Mouse (Mus musculus) neural tube, embryonic 11.5 days (tissue): Measurements from ENCODE around the gene Col11a2. TPM values are rescaled to one million over a fixed set of nuclear protein-coding genes. Genes with fewer than 3 reads are reported as not detected.

Experiments
- ATAC-seq: fragments of 200-750 bp; cut with Nextera tagmentation; 2 replicates; pipeline ENCODE4 v1.8.0; 2017; ENCODE audit warnings: moderate number of reproducible peaks, mild to moderate bottlenecking, moderate TSS enrichment, moderate library complexity; ENCODE audit not compliant: insufficient read depth, low FRiP score, low TSS enrichment
- DNase-seq: peaks from one replicate; pipeline ENCODE4 v3.0.0-alpha.2; 2015; ENCODE audit warnings: low spot score
- H3K27ac ChIP-seq: fragments of 300-500 bp; sonication (generic); 2 replicates; pipeline ENCODE4 v1.5.1; 2014; ENCODE audit warnings: low read depth, mild to moderate bottlenecking, low read length
- H3K27me3 ChIP-seq: fragments of 300-500 bp; sonication (generic); 2 replicates; pipeline ENCODE4 v1.6.1; 2014; ENCODE audit warnings: mild to moderate bottlenecking, low read length, mixed read lengths; ENCODE audit not compliant: control insufficient read depth, insufficient read depth
- H3K36me3 ChIP-seq: fragments of 300-500 bp; sonication (generic); 2 replicates; pipeline ENCODE4 v1.6.1; 2014; ENCODE audit warnings: mild to moderate bottlenecking, low read length, moderate library complexity, mixed read lengths; ENCODE audit not compliant: control insufficient read depth, insufficient read depth
- H3K4me1 ChIP-seq: fragments of 300-500 bp; sonication (generic); 2 replicates; pipeline ENCODE4 v1.6.1; 2014; ENCODE audit warnings: low read length, mixed read lengths; ENCODE audit not compliant: control insufficient read depth, insufficient read depth
- H3K4me2 ChIP-seq: fragments of 300-500 bp; sonication (generic); 2 replicates; pipeline ENCODE4 v1.6.1; 2014; ENCODE audit warnings: low read depth, mild to moderate bottlenecking, moderate library complexity
- H3K4me3 ChIP-seq: fragments of 300-500 bp; sonication (generic); 2 replicates; pipeline ENCODE4 v1.5.1; 2014; ENCODE audit warnings: low read depth, low read length
- H3K9ac ChIP-seq: fragments of 300-500 bp; sonication (generic); 2 replicates; pipeline ENCODE4 v1.6.1; 2014; ENCODE audit warnings: mild to moderate bottlenecking, low read length
- H3K9me3 ChIP-seq: fragments of 300-500 bp; sonication (generic); 2 replicates; pipeline ENCODE4 v1.6.1; 2016; ENCODE audit warnings: low read length; ENCODE audit not compliant: control insufficient read depth
- WGBS: fragments of 180-500 bp; shearing (Covaris S2); extraction: QIAGEN DNeasy Blood & Tissue Kit; methylation state at CpG from one replicate; pipeline ENCODE4 v1.1.7; 2014; 5-methylcytosine and 5-hydroxymethylcytosine counted together
- polyA plus RNA-seq: library from polyadenylated mRNA; unstranded; fragments of >200 nt; fragmentation: Nextera tagmentation; extraction: Ambion mirVana; gene quantifications from 2 replicates; pipeline ENCODE4 v1.2.1, GENCODE M21; 2014

The Col11a2 gene
- polyA plus RNA-seq, 1 experiment from 2014 or later: 1.5 TPM

DNA sequence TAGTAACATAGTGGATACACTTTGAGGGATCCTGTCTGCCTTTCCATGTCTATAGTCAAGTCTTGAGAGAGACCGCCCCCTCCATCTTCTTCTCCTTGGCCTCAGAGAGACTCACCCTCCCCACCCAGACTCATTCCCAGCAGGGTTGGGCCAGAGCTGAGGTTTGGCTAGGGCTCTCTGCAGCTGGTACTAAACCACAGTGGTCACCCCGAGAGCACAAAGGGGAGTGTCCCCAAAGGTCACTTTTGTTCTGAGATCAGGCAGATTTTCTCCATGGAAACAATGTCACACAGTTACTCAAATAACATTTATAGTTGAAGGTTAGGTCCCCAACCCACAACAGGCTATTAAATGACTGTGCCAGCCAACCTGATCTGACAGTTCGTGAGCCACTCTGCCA lies 29.6 kb downstream of the Col11a2 start:
- H3K4me2 ChIP-seq: no peak overlapping the region
- ATAC-seq (no peak), DNase-seq (no peak)
- no peaks in the 10 kb centered on the region for H3K4me1 ChIP-seq
- H3K9ac ChIP-seq: no peak overlapping the region
- no peak overlapping the region for H3K4me3 ChIP-seq
- H3K27me3 ChIP-seq: no peaks in the 10 kb centered on the region
- no peak overlapping the region for H3K27ac ChIP-seq
- 68% methylated on average over 3 of the region's 3 CpGs for WGBS
- no peaks in the 10 kb centered on the region for H3K9me3 ChIP-seq
- no peaks in the 10 kb centered on the region; the same call in 1 of the 2 replicates for H3K36me3 ChIP-seq

DNA sequence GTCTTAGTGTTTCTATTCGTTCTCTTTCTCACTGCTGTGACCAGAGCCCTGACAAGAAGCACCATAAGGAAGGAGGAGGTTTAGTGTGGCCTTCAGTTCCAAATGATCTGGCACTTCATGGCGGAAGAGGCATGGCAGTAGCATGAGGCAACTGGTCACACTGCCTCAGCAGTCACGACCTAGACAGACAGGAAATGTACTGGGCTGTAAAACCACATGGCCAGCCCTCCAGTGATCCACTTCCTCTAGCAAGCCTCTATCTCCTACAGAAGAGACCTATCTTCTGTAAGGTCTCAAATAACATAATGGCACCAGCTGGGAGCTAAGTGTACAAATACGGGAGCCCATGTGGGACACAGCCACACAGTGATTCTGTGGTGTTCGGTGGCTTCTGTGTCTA lies 32.9 kb downstream of the Col11a2 start:
- H3K4me2 ChIP-seq: no peak overlapping the region
- WGBS: 72% methylated on average over 5 of the region's 5 CpGs
- H3K9ac ChIP-seq: no peak overlapping the region
- no peak for DNase-seq
- no peak overlapping the region for H3K27ac ChIP-seq
- no peak for ATAC-seq
- H3K27me3 ChIP-seq: no peaks in the 10 kb centered on the region
- H3K36me3 ChIP-seq: no peaks in the 10 kb centered on the region
- H3K4me1 ChIP-seq: no peaks in the 10 kb centered on the region
- no peaks in the 10 kb centered on the region for H3K9me3 ChIP-seq
- no peak overlapping the region for H3K4me3 ChIP-seq

DNA sequence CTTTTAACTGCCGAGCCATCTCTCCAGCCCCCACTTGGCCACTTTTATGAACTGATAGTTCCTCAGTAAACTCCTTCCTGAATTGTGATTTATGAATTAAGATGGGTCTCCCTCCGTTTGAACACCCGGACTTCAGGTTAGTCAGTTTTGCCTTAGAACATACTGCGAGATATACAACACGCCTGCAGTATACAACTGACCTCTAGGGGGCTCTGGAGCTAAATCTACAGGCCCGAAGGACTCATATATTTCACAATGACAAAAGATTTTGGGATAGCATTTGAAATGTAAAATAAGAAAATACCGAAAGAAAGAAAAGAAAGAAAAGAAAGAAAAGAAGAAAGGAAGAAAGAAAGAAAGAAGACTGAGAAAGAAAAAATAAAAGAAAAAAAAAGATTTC lies 36.0 kb downstream of the Col11a2 start:
- no peaks in the 10 kb centered on the region for H3K27me3 ChIP-seq
- no peak overlapping the region for H3K4me3 ChIP-seq
- no peaks in the 10 kb centered on the region for H3K9me3 ChIP-seq
- 43% methylated on average over 7 of the region's 7 CpGs for WGBS
- no peaks in the 10 kb centered on the region for H3K36me3 ChIP-seq
- no peak overlapping the region for H3K9ac ChIP-seq
- H3K27ac ChIP-seq: no peak overlapping the region
- DNase-seq: peak; percentile 58
- H3K4me1 ChIP-seq: no peaks in the 10 kb centered on the region
- no peak overlapping the region for H3K4me2 ChIP-seq
- no peak for ATAC-seq

- WGBS: 5% methylated on average over 9 of the region's 9 CpGs
These were observed 38.3 kb downstream of the Col11a2 start for GRCm38 (mm10) chr17:34077549-34077948.

GRCm38 (mm10) chr17:34078148-34078547 lies 38.9 kb downstream of the Col11a2 start:
- 63% methylated on average over 4 of the region's 4 CpGs for WGBS
- H3K4me2 ChIP-seq: no peak overlapping the region
- H3K9me3 ChIP-seq: no peaks in the 10 kb centered on the region

More at GRCm38 (mm10) chr17:34077549-34077948, 38.3 kb downstream of the Col11a2 start:
- Histone ChIP-seq H3K36me3 (no peaks in the 10 kb centered on the region), H3K4me1 (no peaks in the 10 kb centered on the region), H3K4me3 (no peak overlapping the region), H3K27ac (no peak overlapping the region), H3K4me2 (no peak overlapping the region), H3K9me3 (no peaks in the 10 kb centered on the region), H3K9ac (no peak overlapping the region), H3K27me3 (no peaks in the 10 kb centered on the region)
- DNase-seq: peak; percentile 83
- ATAC-seq: no peak

DNA sequence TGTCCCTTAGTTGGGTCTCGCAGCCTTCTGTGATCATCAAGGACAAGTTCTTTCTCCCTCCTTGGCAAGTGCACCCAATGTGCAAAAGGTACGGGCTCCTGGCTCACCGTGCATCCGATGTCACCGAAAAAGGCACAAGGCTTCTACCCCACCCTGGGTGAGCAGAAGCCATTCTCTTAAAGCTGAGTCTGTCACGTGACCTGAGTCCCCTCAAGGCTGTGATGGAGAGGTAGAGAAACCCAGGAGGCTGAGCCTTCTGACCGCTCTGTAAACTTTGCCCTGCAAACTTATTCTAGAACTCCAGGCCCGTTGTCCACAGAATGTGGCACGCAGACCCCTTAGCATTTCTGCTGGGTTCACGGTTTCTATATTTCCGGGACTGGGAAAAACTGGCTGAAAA lies 39.8 kb downstream of the Col11a2 start:
- H3K27me3 ChIP-seq: no peaks in the 10 kb centered on the region
- no peaks in the 10 kb centered on the region for H3K36me3 ChIP-seq
- ATAC-seq (no peak), DNase-seq (no peak)
- no peak overlapping the region for H3K4me3 ChIP-seq
- H3K9me3 ChIP-seq: no peaks in the 10 kb centered on the region
- no peaks in the 10 kb centered on the region; the same call in 1 of the 2 replicates for H3K4me1 ChIP-seq
- WGBS: 92% methylated on average over 11 of the region's 11 CpGs
- H3K27ac ChIP-seq: no peak overlapping the region
- no peak overlapping the region for H3K4me2 ChIP-seq
- no peak overlapping the region for H3K9ac ChIP-seq

More at GRCm38 (mm10) chr17:34078148-34078547, 38.9 kb downstream of the Col11a2 start:
- DNase-seq (no peak), ATAC-seq (no peak)
- Histone ChIP-seq H3K27ac (no peak overlapping the region), H3K4me1 (no peaks in the 10 kb centered on the region; the same call in 1 of the 2 replicates), H3K36me3 (no peaks in the 10 kb centered on the region), H3K4me3 (no peak overlapping the region), H3K27me3 (no peaks in the 10 kb centered on the region), H3K9ac (no peak overlapping the region)

GRCm38 (mm10) chr17:34079621-34080020 lies 40.4 kb downstream of the Col11a2 start:
- peak; percentile 50; the same call in 1 of the 2 replicates for ATAC-seq
- Histone ChIP-seq H3K4me3 (no peak overlapping the region), H3K9ac (no peak overlapping the region), H3K36me3 (no peaks in the 10 kb centered on the region), H3K4me2 (no peak overlapping the region), H3K9me3 (no peaks in the 10 kb centered on the region), H3K27me3 (no peaks in the 10 kb centered on the region), H3K27ac (no peak overlapping the region), H3K4me1 (no peaks in the 10 kb centered on the region; the same call in 1 of the 2 replicates)
- 25% methylated on average over 5 of the region's 5 CpGs for WGBS
- DNase-seq: peak; percentile 43

DNA sequence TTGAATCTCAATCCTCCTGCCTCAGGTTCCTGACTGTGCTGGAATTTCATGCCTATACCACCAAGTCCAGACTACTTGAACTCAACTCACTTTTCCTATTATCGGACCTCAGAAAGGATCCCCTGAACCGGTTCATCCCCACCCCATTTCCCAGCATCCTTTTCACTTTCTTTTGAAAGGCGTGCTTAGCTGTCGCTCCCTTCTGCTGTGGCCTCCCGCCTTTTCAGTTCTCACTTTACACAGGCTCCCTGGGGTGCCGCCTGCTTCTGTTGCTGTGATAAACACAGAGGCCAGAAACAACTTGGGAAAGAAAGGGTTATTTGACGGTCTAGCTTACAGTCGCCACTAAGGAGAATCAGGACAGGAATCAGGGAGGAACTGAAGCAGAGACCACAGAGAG lies 43.9 kb downstream of the Col11a2 start:
- no peak for DNase-seq
- no peak for ATAC-seq
- H3K9me3 ChIP-seq: no peaks in the 10 kb centered on the region
- no peaks in the 10 kb centered on the region for H3K27me3 ChIP-seq
- no peaks in the 10 kb centered on the region; the same call in 1 of the 2 replicates for H3K4me1 ChIP-seq
- no peak overlapping the region for H3K4me2 ChIP-seq
- WGBS: 6% methylated on average over 8 of the region's 8 CpGs
- no peak overlapping the region for H3K4me3 ChIP-seq
- no peak overlapping the region for H3K27ac ChIP-seq
- H3K36me3 ChIP-seq: no peaks in the 10 kb centered on the region
- no peak overlapping the region for H3K9ac ChIP-seq

- WGBS: 50% methylated on average over 2 of the region's 2 CpGs
- H3K4me3 ChIP-seq: no peak overlapping the region
- no peak for DNase-seq
These were observed 48.1 kb downstream of the Col11a2 start for GRCm38 (mm10) chr17:34087386-34087785.

More at GRCm38 (mm10) chr17:34087386-34087785, 48.1 kb downstream of the Col11a2 start:
- H3K9ac ChIP-seq: no peak overlapping the region
- H3K4me2 ChIP-seq: no peak overlapping the region
- no peak for ATAC-seq
- no peaks in the 10 kb centered on the region for H3K9me3 ChIP-seq
- no peaks in the 10 kb centered on the region; the same call in 1 of the 2 replicates for H3K4me1 ChIP-seq
- H3K36me3 ChIP-seq: no peaks in the 10 kb centered on the region
- H3K27ac ChIP-seq: no peak overlapping the region
- H3K27me3 ChIP-seq: no peaks in the 10 kb centered on the region
